ENCODE assay signal across 13 mouse cellular contexts in the genomic region with DNA sequence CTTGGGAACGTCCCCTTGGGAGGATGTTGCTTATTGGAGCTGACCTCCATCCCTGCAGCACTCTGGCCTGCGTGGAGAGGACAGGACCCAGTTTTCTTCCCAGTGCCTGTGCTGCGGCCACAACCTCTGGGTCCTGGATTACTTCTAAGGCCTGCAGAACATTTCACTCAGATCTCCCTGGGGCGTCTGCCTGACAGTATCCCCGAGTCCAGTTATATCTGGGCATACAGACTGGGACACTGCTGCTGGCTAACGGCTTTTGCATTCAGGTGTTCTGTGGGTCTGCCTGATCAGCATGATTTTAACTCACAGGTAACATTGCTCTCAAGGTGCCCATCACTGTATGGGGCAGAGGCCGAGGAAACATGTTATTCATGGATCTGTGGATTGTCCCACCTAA.
"Had no signal": no experiment of that assay in that cellular context is flagged by ENCODE, and none has a peak within 500 bp of the region (broad histone marks: within the 10 kb centered on the region; RNA-seq: fewer than 3 reads in every experiment).

No protein-coding gene starts in this region.

- H3K9me3 ChIP-seq: limb, embryonic 15.5 days; liver, embryonic 13.5 days; midbrain, embryonic 10.5 days; neural tube, embryonic 15.5 days had no signal

- DNase-seq: kidney, adult 9 months; kidney, postnatal 36 days; liver, embryonic 13.5 days; lung, adult 18-20 months; midbrain, embryonic 14.5 days; right cerebral cortex, adult 18-20 months; right cerebral cortex, postnatal 25 days; thymus, postnatal 36 days had no signal

- H3K4me2 ChIP-seq: limb, embryonic 15.5 days; liver, embryonic 13.5 days; neural tube, embryonic 15.5 days had no signal

- H3K4me3 ChIP-seq: limb, embryonic 15.5 days; liver, embryonic 13.5 days; midbrain, embryonic 10.5 days; myocyte; neural tube, embryonic 15.5 days had no signal

- H3K36me3 ChIP-seq: neural tube, embryonic 15.5 days had no signal

- H3K9ac ChIP-seq: limb, embryonic 15.5 days; liver, embryonic 13.5 days; neural tube, embryonic 15.5 days had no signal

- H3K27me3 ChIP-seq: limb, embryonic 15.5 days; liver, embryonic 13.5 days; neural tube, embryonic 15.5 days had no signal

- H3K27ac ChIP-seq: kidney, postnatal 0 days; limb, embryonic 15.5 days; liver, embryonic 13.5 days; midbrain, embryonic 10.5 days; neural tube, embryonic 15.5 days had no signal
